Mouse (Mus musculus) erythroid progenitor cell, adult 5-6 weeks (primary cell): ENCODE results near the gene Ehmt2. TPM values are rescaled to one million over a fixed set of nuclear protein-coding genes. Genes with fewer than 3 reads are reported as not detected.

Source experiments
- total RNA-seq, 2 experiments: library from RNA; stranded (forward) in 1 of 2; stranded (reverse) in 1 of 2; fragments of 150-400 nt in 1 of 2; fragments of 186-747, 209-891 nt in 1 of 2; gene quantifications; 2 replicates each; pipeline versions ENCODE4 v1.2.3 to v1.2.4; 2015 to 2017; ENCODE audit warnings: low replicate concordance in 2 of 2

Ehmt2 gene
- total RNA-seq, 2 experiments from 2014 or later: 7.0 to 28.5 TPM

Other genes starting within 250 kb of the Ehmt2 start
Only the 30 nearest of the 37 such genes appear.
- gene C4b, start 154.6 kb upstream of the Ehmt2 start, total RNA-seq (2015; ENCODE audit: low replicate concordance): 0.36 TPM in 1 of 2 replicates, not detected in the other
- under 0.01 and 2.1 TPM in 2 replicates for gene C4b, start 154.6 kb upstream of the Ehmt2 start, total RNA-seq (2017; ENCODE audit: low replicate concordance)
- not detected in 2 replicates for gene Cyp21a1, start 93.9 kb upstream of the Ehmt2 start, total RNA-seq (2015; ENCODE audit: low replicate concordance)
- not detected in 2 replicates for gene Cyp21a1, start 93.9 kb upstream of the Ehmt2 start, total RNA-seq (2017; ENCODE audit: low replicate concordance)
- gene Stk19, start 61.5 kb upstream of the Ehmt2 start, total RNA-seq (2015; ENCODE audit: low replicate concordance): 12.6 and 18.0 TPM in 2 replicates
- gene Stk19, start 61.5 kb upstream of the Ehmt2 start, total RNA-seq (2017; ENCODE audit: low replicate concordance): 20.5 and 22.2 TPM in 2 replicates
- 49.4 and 52.0 TPM in 2 replicates for gene Dxo, start 61.5 kb upstream of the Ehmt2 start, total RNA-seq (2015; ENCODE audit: low replicate concordance)
- 13.4 and 26.7 TPM in 2 replicates for gene Dxo, start 61.5 kb upstream of the Ehmt2 start, total RNA-seq (2017; ENCODE audit: low replicate concordance)
- 11.3 and 25.6 TPM in 2 replicates for gene Skiv2l, start 48.3 kb upstream of the Ehmt2 start, total RNA-seq (2015; ENCODE audit: low replicate concordance)
- 48.5 and 60.0 TPM in 2 replicates for gene Skiv2l, start 48.3 kb upstream of the Ehmt2 start, total RNA-seq (2017; ENCODE audit: low replicate concordance)
- 31.9 and 52.3 TPM in 2 replicates for gene Nelfe, start 48.1 kb upstream of the Ehmt2 start, total RNA-seq (2015; ENCODE audit: low replicate concordance)
- gene Nelfe, start 48.1 kb upstream of the Ehmt2 start, total RNA-seq (2017; ENCODE audit: low replicate concordance): 18.5 and 30.7 TPM in 2 replicates
- 9.2 TPM in 1 of 2 replicates, not detected in the other for gene Cfb, start 36.0 kb upstream of the Ehmt2 start, total RNA-seq (2015; ENCODE audit: low replicate concordance)
- gene Cfb, start 36.0 kb upstream of the Ehmt2 start, total RNA-seq (2017; ENCODE audit: low replicate concordance): not detected in 2 replicates
- not detected in 2 replicates for gene Zbtb12, start 19.0 kb upstream of the Ehmt2 start, total RNA-seq (2015; ENCODE audit: low replicate concordance)
- 1.0 TPM in 1 of 2 replicates, not detected in the other for gene Zbtb12, start 19.0 kb upstream of the Ehmt2 start, total RNA-seq (2017; ENCODE audit: low replicate concordance)
- not detected in 2 replicates for gene Gm20547, start 16.4 kb upstream of the Ehmt2 start, total RNA-seq (2015; ENCODE audit: low replicate concordance)
- not detected in 2 replicates for gene Gm20547, start 16.4 kb upstream of the Ehmt2 start, total RNA-seq (2017; ENCODE audit: low replicate concordance)
- gene C2, start 204 bp upstream of the Ehmt2 start, total RNA-seq (2015; ENCODE audit: low replicate concordance): 15.5 and 23.5 TPM in 2 replicates
- gene C2, start 204 bp upstream of the Ehmt2 start, total RNA-seq (2017; ENCODE audit: low replicate concordance): 1.8 TPM in 1 of 2 replicates, not detected in the other
- gene Slc44a4, start 16.0 kb downstream of the Ehmt2 start, total RNA-seq (2015; ENCODE audit: low replicate concordance): not detected in 2 replicates
- gene Slc44a4, start 16.0 kb downstream of the Ehmt2 start, total RNA-seq (2017; ENCODE audit: low replicate concordance): not detected in 2 replicates
- gene Neu1, start 32.8 kb downstream of the Ehmt2 start, total RNA-seq (2015; ENCODE audit: low replicate concordance): 3.8 and 5.0 TPM in 2 replicates
- 3.9 and 5.1 TPM in 2 replicates for gene Neu1, start 32.8 kb downstream of the Ehmt2 start, total RNA-seq (2017; ENCODE audit: low replicate concordance)
- gene Hspa1b, start 60.8 kb downstream of the Ehmt2 start, total RNA-seq (2015; ENCODE audit: low replicate concordance): 2.5 and 4.0 TPM in 2 replicates
- gene Hspa1b, start 60.8 kb downstream of the Ehmt2 start, total RNA-seq (2017; ENCODE audit: low replicate concordance): 1.0 and 3.3 TPM in 2 replicates
- not detected in 2 replicates for gene Gm20481, start 71.4 kb downstream of the Ehmt2 start, total RNA-seq (2015; ENCODE audit: low replicate concordance)
- not detected in 2 replicates for gene Gm20481, start 71.4 kb downstream of the Ehmt2 start, total RNA-seq (2017; ENCODE audit: low replicate concordance)
- 1.4 TPM in 1 of 2 replicates, not detected in the other for gene Hspa1a, start 73.7 kb downstream of the Ehmt2 start, total RNA-seq (2015; ENCODE audit: low replicate concordance)
- 0.30 and 4.6 TPM in 2 replicates for gene Hspa1a, start 73.7 kb downstream of the Ehmt2 start, total RNA-seq (2017; ENCODE audit: low replicate concordance)
- gene Hspa1l, start 74.2 kb downstream of the Ehmt2 start, total RNA-seq (2015; ENCODE audit: low replicate concordance): not detected in 2 replicates
- gene Hspa1l, start 74.2 kb downstream of the Ehmt2 start, total RNA-seq (2017; ENCODE audit: low replicate concordance): not detected in 2 replicates
- gene Lsm2, start 83.4 kb downstream of the Ehmt2 start, total RNA-seq (2015; ENCODE audit: low replicate concordance): 76.0 and 78.4 TPM in 2 replicates
- 23.0 and 27.6 TPM in 2 replicates for gene Lsm2, start 83.4 kb downstream of the Ehmt2 start, total RNA-seq (2017; ENCODE audit: low replicate concordance)
- gene Vars, start 102.5 kb downstream of the Ehmt2 start, total RNA-seq (2015; ENCODE audit: low replicate concordance): 156 and 173 TPM in 2 replicates
- gene Vars, start 102.5 kb downstream of the Ehmt2 start, total RNA-seq (2017; ENCODE audit: low replicate concordance): 144 and 198 TPM in 2 replicates
- not detected in 2 replicates for gene Vwa7, start 118.1 kb downstream of the Ehmt2 start, total RNA-seq (2015; ENCODE audit: low replicate concordance)
- 0.39 and 0.53 TPM in 2 replicates for gene Vwa7, start 118.1 kb downstream of the Ehmt2 start, total RNA-seq (2017; ENCODE audit: low replicate concordance)
- 1.7 and 10.8 TPM in 2 replicates for gene Sapcd1, start 129.5 kb downstream of the Ehmt2 start, total RNA-seq (2015; ENCODE audit: low replicate concordance)
- 1.4 TPM in 1 of 2 replicates, not detected in the other for gene Sapcd1, start 129.5 kb downstream of the Ehmt2 start, total RNA-seq (2017; ENCODE audit: low replicate concordance)
- gene Msh5, start 148.3 kb downstream of the Ehmt2 start, total RNA-seq (2015; ENCODE audit: low replicate concordance): 36.9 and 39.6 TPM in 2 replicates
- gene Msh5, start 148.3 kb downstream of the Ehmt2 start, total RNA-seq (2017; ENCODE audit: low replicate concordance): 27.3 and 50.9 TPM in 2 replicates
- 91.0 and 110 TPM in 2 replicates for gene Clic1, start 151.5 kb downstream of the Ehmt2 start, total RNA-seq (2015; ENCODE audit: low replicate concordance)
- gene Clic1, start 151.5 kb downstream of the Ehmt2 start, total RNA-seq (2017; ENCODE audit: low replicate concordance): 68.3 and 95.5 TPM in 2 replicates
- 2.1 TPM in 1 of 2 replicates, not detected in the other for gene Ddah2, start 160.6 kb downstream of the Ehmt2 start, total RNA-seq (2015; ENCODE audit: low replicate concordance)
- 1.5 and 5.6 TPM in 2 replicates for gene Ddah2, start 160.6 kb downstream of the Ehmt2 start, total RNA-seq (2017; ENCODE audit: low replicate concordance)
- not detected in 2 replicates for gene Ly6g6c, start 166.9 kb downstream of the Ehmt2 start, total RNA-seq (2015; ENCODE audit: low replicate concordance)
- not detected in 2 replicates for gene Ly6g6c, start 166.9 kb downstream of the Ehmt2 start, total RNA-seq (2017; ENCODE audit: low replicate concordance)
- gene Mpig6b, start 167.7 kb downstream of the Ehmt2 start, total RNA-seq (2015; ENCODE audit: low replicate concordance): 1.1 TPM in 1 of 2 replicates, not detected in the other
- not detected in 2 replicates for gene Mpig6b, start 167.7 kb downstream of the Ehmt2 start, total RNA-seq (2017; ENCODE audit: low replicate concordance)
- gene Ly6g6e, start 178.4 kb downstream of the Ehmt2 start, total RNA-seq (2015; ENCODE audit: low replicate concordance): not detected in 2 replicates
- not detected in 2 replicates for gene Ly6g6e, start 178.4 kb downstream of the Ehmt2 start, total RNA-seq (2017; ENCODE audit: low replicate concordance)
- gene Ly6g6d, start 179.6 kb downstream of the Ehmt2 start, total RNA-seq (2015; ENCODE audit: low replicate concordance): not detected in 2 replicates
- not detected in 2 replicates for gene Ly6g6d, start 179.6 kb downstream of the Ehmt2 start, total RNA-seq (2017; ENCODE audit: low replicate concordance)
- gene Ly6g6f, start 187.1 kb downstream of the Ehmt2 start, total RNA-seq (2015; ENCODE audit: low replicate concordance): 3.8 TPM in 1 of 2 replicates, not detected in the other
- not detected in 2 replicates for gene Ly6g6f, start 187.1 kb downstream of the Ehmt2 start, total RNA-seq (2017; ENCODE audit: low replicate concordance)
- 98.5 and 106 TPM in 2 replicates for gene Abhd16a, start 190.8 kb downstream of the Ehmt2 start, total RNA-seq (2015; ENCODE audit: low replicate concordance)
- gene Abhd16a, start 190.8 kb downstream of the Ehmt2 start, total RNA-seq (2017; ENCODE audit: low replicate concordance): 84.5 and 97.3 TPM in 2 replicates
- not detected in 2 replicates for gene Ly6g5c, start 209.8 kb downstream of the Ehmt2 start, total RNA-seq (2015; ENCODE audit: low replicate concordance)
- not detected in 2 replicates for gene Ly6g5c, start 209.8 kb downstream of the Ehmt2 start, total RNA-seq (2017; ENCODE audit: low replicate concordance)